Mouse (Mus musculus): ENCODE results near the gene Adm2.

- TF ChIP-seq CTCF (IDR thresholded peaks at IDR 0.05; ENCODE audit: extremely low read depth, insufficient read depth, low read length), result no peak
- no peak for TF ChIP-seq POLR2A (IDR thresholded peaks at IDR 0.05; ENCODE audit: extremely low read depth, insufficient read depth, low read length)
Measured at GRCm38 (mm10) chr15:89372536-89372935, 50.0 kb downstream of the Adm2 start.

All from cortical plate, adult 2 months (tissue).